Mouse (Mus musculus) hindbrain, embryonic 14.5 days (tissue): ENCODE measurements around the gene Gprc5b. TPM values are rescaled to one million over a fixed set of nuclear protein-coding genes. Genes with fewer than 3 reads are reported as not detected.
A peak's percentile ranks its signal among the peaks of the same experiment; 100 is the strongest.

Source experiments
- ATAC-seq: fragments of 200-750 bp; cut with Nextera tagmentation; 2 replicates; pipeline ENCODE4 v1.8.0; 2017; ENCODE audit warnings: moderate number of reproducible peaks, mild to moderate bottlenecking, moderate TSS enrichment, moderate library complexity; ENCODE audit not compliant: low FRiP score
- DNase-seq: peaks from one replicate; pipeline ENCODE4 v3.0.0-alpha.2; 2015; ENCODE audit warnings: low spot score
- H3K27ac ChIP-seq: fragments of 300-500 bp; sonication (generic); 2 replicates; pipeline ENCODE4 v1.5.1; 2014; ENCODE audit warnings: mild to moderate bottlenecking, moderate library complexity
- H3K27me3 ChIP-seq: fragments of 300-500 bp; sonication (generic); 2 replicates; pipeline ENCODE4 v1.6.1; 2014; ENCODE audit warnings: mild to moderate bottlenecking, low read length, mixed read lengths; ENCODE audit not compliant: control insufficient read depth, insufficient read depth
- H3K36me3 ChIP-seq: fragments of 300-500 bp; sonication (generic); replicated peaks from 2 replicates; pipeline ENCODE4 v1.6.1; 2014; ENCODE audit not compliant: control insufficient read depth, insufficient read depth
- H3K4me1 ChIP-seq: fragments of 300-500 bp; sonication (generic); replicated peaks from 2 replicates; pipeline ENCODE4 v1.6.1; 2014; ENCODE audit warnings: antibody characterized with exemption, low read length, mixed read lengths; ENCODE audit not compliant: control insufficient read depth, insufficient read depth
- H3K4me2 ChIP-seq: fragments of 300-500 bp; sonication (generic); replicated peaks from 2 replicates; pipeline ENCODE4 v1.6.1; 2014; ENCODE audit warnings: mild to moderate bottlenecking, moderate library complexity
- H3K4me3 ChIP-seq: fragments of 300-500 bp; sonication (generic); replicated peaks from 2 replicates; pipeline ENCODE4 v1.5.1; 2014; ENCODE audit warnings: mild to moderate bottlenecking, low read length
- H3K9ac ChIP-seq: fragments of 300-500 bp; sonication (generic); 2 replicates; pipeline ENCODE4 v1.6.1; 2014
- H3K9me3 ChIP-seq: fragments of 300-500 bp; sonication (generic); 2 replicates; pipeline ENCODE4 v1.6.1; 2016; ENCODE audit warnings: low read length; ENCODE audit not compliant: control insufficient read depth
- WGBS: fragments of 180-500 bp; shearing (Covaris S2); extraction: QIAGEN DNeasy Blood & Tissue Kit; methylation state at CpG from one replicate; pipeline ENCODE4 v1.1.7; 2014; 5-methylcytosine and 5-hydroxymethylcytosine counted together
- polyA plus RNA-seq: library from polyadenylated mRNA; unstranded; fragments of >200 nt; fragmentation: Nextera tagmentation; extraction: Ambion mirVana; gene quantifications from 2 replicates; pipeline ENCODE4 v1.2.1, GENCODE M21; 2014

Gene Gprc5b
- polyA plus RNA-seq: 9.3 and 10.2 TPM in 2 replicates

DNA sequence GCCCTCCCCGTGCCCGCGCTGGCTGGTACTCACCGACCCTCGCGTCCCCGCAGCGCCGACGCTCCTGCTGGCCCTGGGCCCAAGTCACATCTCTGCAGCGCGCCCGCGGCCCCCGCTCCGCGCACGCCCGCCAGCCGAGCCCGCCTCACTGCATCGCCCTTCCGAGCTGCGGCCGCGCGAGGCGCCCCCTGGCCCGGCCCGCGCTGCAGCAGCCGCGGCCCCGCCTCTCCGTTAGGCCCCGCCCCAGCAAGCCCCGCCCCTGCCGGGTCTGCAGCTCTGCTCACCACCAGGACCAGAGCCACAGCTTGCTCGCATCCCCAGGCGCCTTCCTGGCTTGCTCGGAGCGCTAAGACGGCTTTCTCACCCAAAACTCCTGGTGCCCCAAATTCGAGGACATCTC lies at the start of gene Gprc5b:
Gene Gprc5b, minus strand, starts transcription at position 205 of the 400 bp plus-strand sequence.
- Histone ChIP-seq H3K9ac (peak within 1 kb of the TSS; percentile 69), H3K4me1 (peaks cover 56% of the 10 kb centered on the region), H3K27me3 (no peaks in the 10 kb centered on the region), H3K4me2 (peak within 1 kb of the TSS; percentile 89), H3K27ac (peak within 1 kb of the TSS; percentile 67), H3K9me3 (no peaks in the 10 kb centered on the region), H3K4me3 (peak within 1 kb of the TSS; percentile 57), H3K36me3 (no peaks in the 10 kb centered on the region)
- ATAC-seq (peak; percentile 87), DNase-seq (peak; percentile 82)
- 0% methylated on average over 41 of the region's 44 CpGs for WGBS

DNA sequence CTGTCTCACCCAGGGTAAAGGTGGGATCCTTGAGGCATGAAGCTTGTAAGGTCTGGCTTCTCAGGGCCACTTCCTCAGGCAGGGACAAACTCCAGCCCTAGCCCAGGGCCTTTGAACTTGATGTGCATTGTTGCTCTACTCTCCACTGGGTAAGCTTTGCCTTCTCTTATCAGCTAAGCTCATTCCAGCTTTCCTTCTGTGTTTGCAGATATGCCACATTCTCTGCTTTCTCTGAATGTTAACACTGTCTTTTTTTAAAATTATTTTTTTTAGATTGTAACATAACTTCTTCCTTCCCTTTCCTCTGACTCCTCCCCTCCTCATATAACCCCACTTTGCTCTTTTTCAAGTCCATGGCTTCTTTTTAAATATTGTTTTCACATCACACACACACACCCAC lies 46.5 kb upstream of the Gprc5b start:
- ATAC-seq (no peak), DNase-seq (no peak)
- H3K27me3 ChIP-seq: no peaks in the 10 kb centered on the region
- H3K9ac ChIP-seq: no peak overlapping the region
- no peaks in the 10 kb centered on the region for H3K9me3 ChIP-seq
- H3K4me3 ChIP-seq: no peak overlapping the region
- no peaks in the 10 kb centered on the region for H3K4me1 ChIP-seq
- no peak overlapping the region for H3K27ac ChIP-seq
- H3K36me3 ChIP-seq: no peaks in the 10 kb centered on the region
- H3K4me2 ChIP-seq: no peak overlapping the region

- H3K27ac ChIP-seq: no peak overlapping the region
- H3K4me2 ChIP-seq: no peak overlapping the region
- H3K9ac ChIP-seq: no peak overlapping the region
- H3K27me3 ChIP-seq: no peaks in the 10 kb centered on the region
- H3K4me3 ChIP-seq: no peak overlapping the region
- H3K36me3 ChIP-seq: no peaks in the 10 kb centered on the region
- ATAC-seq: no peak
- DNase-seq: no peak
- no peaks in the 10 kb centered on the region for H3K9me3 ChIP-seq
- no peaks in the 10 kb centered on the region for H3K4me1 ChIP-seq
These were observed 42.6 kb upstream of the Gprc5b start for GRCm38 (mm10) chr7:119037581-119037980.

- DNase-seq: no peak
- 61% methylated on average over 15 of the region's 15 CpGs for WGBS
- Histone ChIP-seq H3K27ac (no peak overlapping the region), H3K4me1 (no peaks in the 10 kb centered on the region), H3K36me3 (no peaks in the 10 kb centered on the region), H3K4me3 (no peak overlapping the region), H3K4me2 (no peak overlapping the region), H3K27me3 (no peaks in the 10 kb centered on the region), H3K9me3 (no peaks in the 10 kb centered on the region), H3K9ac (no peak overlapping the region)
- no peak for ATAC-seq
These were observed 39.4 kb upstream of the Gprc5b start for GRCm38 (mm10) chr7:119034243-119034961.

DNA sequence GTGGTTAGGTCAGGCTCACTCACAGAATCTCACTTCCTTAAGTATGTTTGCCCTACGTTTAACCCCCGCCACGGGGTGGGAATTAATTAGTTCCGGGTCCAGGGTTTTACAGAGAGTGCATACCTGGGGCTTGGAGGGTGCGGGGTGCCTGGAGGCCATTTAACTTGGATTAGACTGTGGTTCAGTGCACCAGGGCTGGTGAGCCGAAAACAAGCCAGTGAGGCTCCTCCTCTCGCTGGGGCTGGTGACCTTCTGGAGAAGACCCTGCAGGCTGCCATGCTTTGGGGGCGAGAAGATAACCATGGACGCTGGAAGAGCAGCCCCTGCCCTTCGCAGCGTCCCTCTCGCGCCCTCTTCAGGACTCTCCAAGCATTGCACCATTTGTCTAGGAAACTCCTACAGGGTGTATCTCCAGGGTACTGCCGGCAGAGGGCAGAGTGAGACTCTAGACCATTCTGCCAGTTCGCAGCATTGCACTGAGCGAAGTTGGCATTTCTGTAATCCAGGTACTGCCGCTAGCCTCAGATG lies 28.4 kb upstream of the Gprc5b start:
- Histone ChIP-seq H3K4me2 (no peak overlapping the region), H3K4me1 (peaks cover 6% of the 10 kb centered on the region), H3K27ac (no peak overlapping the region), H3K27me3 (no peaks in the 10 kb centered on the region), H3K4me3 (no peak overlapping the region), H3K9ac (no peak overlapping the region), H3K36me3 (no peaks in the 10 kb centered on the region), H3K9me3 (no peaks in the 10 kb centered on the region)
- DNase-seq: peak; percentile 70
- no peak for ATAC-seq
- WGBS: 27% methylated on average over 17 of the region's 17 CpGs

DNA sequence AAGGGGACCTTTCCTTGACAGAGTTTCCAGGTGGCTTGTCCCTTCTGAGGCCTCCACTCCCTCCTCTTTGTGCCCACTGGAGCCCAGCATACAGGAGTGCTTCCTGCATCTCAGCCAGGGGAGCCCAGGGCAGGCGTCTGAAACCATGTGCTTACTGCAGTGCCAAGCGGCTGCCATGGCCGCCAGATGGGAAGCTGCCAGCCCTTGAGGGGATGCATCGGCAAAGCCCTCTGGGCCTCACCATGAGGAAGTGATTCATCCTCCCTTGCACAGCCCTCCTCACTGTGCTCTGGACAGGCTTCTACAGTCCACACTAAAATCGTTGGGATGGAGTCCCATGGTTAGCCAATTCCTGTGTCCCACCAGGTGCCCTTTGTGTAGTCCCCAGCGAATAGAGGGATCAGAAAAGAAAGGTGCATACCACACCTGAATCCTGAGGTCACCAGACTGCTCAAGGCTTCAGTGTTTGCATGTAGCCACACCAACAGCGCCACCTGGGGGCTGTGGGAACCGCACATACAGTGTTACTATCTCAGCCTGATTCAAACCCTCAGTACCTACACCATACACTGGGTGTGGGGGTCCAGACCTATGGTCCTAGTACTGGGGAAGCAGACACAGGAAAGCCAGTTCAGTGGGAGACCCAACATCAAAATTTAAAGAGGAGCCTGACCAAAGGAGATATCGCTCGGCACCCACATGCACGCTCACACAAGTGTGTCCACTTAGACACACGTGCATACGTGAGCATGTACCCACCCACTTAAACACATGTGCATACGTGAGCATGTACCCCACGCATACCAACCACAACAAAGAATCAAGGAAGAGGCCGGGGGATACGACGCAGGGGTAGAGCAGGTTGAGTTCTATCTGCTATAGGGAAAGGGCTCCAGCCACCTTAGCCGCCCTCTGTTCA lies 27.5 kb upstream of the Gprc5b start:
- no peaks in the 10 kb centered on the region for H3K9me3 ChIP-seq
- ATAC-seq: peak; percentile 52; the same call in 1 of the 2 replicates
- peak; percentile 47 for DNase-seq
- WGBS: 74% methylated on average over 19 of the region's 19 CpGs
- H3K9ac ChIP-seq: no peak overlapping the region
- H3K27me3 ChIP-seq: no peaks in the 10 kb centered on the region
- H3K27ac ChIP-seq: no peak overlapping the region
- H3K4me1 ChIP-seq: peaks cover 6% of the 10 kb centered on the region
- no peak overlapping the region for H3K4me3 ChIP-seq
- no peak overlapping the region for H3K4me2 ChIP-seq
- no peaks in the 10 kb centered on the region for H3K36me3 ChIP-seq

- DNase-seq (peak; percentile 82), ATAC-seq (peak; percentile 71)
- Histone ChIP-seq H3K4me2 (no peak overlapping the region), H3K9ac (no peak overlapping the region), H3K27me3 (no peaks in the 10 kb centered on the region), H3K4me1 (peaks cover 6% of the 10 kb centered on the region), H3K36me3 (no peaks in the 10 kb centered on the region), H3K27ac (no peak overlapping the region), H3K4me3 (no peak overlapping the region), H3K9me3 (no peaks in the 10 kb centered on the region)
- 15% methylated on average over 4 of the region's 4 CpGs for WGBS
These were observed 24.5 kb upstream of the Gprc5b start for GRCm38 (mm10) chr7:119019537-119019936.

DNA sequence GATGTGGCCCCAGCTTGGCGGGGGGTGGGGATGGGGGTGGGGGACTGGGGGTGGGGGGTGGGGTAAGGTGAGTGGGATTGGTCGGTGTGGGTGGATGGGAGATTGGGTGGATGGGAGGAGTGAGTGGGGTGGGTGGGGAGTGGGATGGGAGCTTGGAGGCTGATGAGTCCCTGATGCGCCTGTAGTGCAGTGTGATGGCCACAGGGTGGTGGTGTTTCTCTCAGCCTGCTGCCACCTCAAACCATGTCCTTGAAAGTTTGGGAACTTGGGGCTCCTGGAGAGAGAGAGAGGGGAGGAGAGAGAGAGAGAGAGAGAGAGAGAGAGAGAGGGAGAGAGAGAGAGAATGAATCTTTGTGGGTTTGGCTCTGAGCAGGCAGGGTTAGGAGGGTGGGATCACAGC lies 20.7 kb upstream of the Gprc5b start:
- DNase-seq (peak; percentile 74), ATAC-seq (0 out of 2 replicates have a peak, but pooled peaks have one; percentile 5)
- no peaks in the 10 kb centered on the region for H3K36me3 ChIP-seq
- 2% methylated on average over 3 of the region's 3 CpGs for WGBS
- no peak overlapping the region for H3K4me2 ChIP-seq
- H3K9ac ChIP-seq: no peak overlapping the region
- no peak overlapping the region for H3K4me3 ChIP-seq
- no peaks in the 10 kb centered on the region for H3K4me1 ChIP-seq
- H3K27me3 ChIP-seq: no peaks in the 10 kb centered on the region
- H3K27ac ChIP-seq: no peak overlapping the region
- H3K9me3 ChIP-seq: no peaks in the 10 kb centered on the region

DNA sequence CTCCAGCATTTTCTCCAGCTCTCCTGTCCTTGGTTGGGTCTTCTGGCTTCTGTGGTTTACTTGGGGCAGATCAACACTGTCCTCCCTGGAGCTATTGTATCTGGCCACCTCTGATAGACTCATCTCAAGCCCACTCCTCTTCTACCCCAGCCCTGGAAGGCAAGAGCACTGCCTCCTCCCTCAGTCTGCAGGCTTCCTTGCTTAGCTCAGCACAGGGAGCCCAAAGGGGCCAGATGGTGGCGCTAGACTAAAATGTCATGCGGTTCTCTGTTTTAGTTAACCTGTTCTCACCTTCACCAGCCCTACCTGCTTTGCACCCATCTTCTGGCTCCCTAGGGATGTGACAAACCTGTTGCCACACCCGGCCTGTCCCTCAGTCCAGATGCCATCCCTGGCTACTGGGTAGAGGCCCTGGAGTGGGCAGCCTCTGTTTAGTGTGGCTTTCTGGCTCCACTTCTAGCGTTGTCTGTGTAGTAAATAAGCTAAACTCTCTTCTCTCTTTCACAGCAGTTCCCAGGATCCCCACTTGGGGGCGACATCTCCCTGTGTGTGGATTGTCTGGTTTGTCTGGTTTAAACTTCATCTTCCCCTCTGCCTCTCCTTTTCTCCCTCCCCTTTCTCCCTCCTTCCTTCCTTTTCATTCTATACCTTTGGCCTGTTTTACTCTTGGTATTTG lies 16.0 kb upstream of the Gprc5b start:
- no peaks in the 10 kb centered on the region for H3K27me3 ChIP-seq
- H3K4me1 ChIP-seq: no peaks in the 10 kb centered on the region
- no peaks in the 10 kb centered on the region for H3K9me3 ChIP-seq
- 23% methylated on average over 5 of the region's 5 CpGs for WGBS
- H3K4me2 ChIP-seq: no peak overlapping the region
- H3K36me3 ChIP-seq: no peaks in the 10 kb centered on the region
- DNase-seq (peak; percentile 90), ATAC-seq (peak; percentile 57; the same call in 1 of the 2 replicates)
- H3K27ac ChIP-seq: no peak overlapping the region
- no peak overlapping the region for H3K9ac ChIP-seq
- no peak overlapping the region for H3K4me3 ChIP-seq
